Mouse (Mus musculus) heart, embryonic 11.5 days (tissue): Measurements from ENCODE around the gene 1520401A03Rik. TPM values are rescaled to one million over a fixed set of nuclear protein-coding genes. Genes with fewer than 3 reads are reported as not detected.

Experiments
- ATAC-seq: fragments of 200-750 bp; cut with Nextera tagmentation; replicated peaks from 2 replicates; pipeline ENCODE4 v1.8.0; 2017; ENCODE audit warnings: moderate library complexity; ENCODE audit not compliant: insufficient number of reproducible peaks, low FRiP score, low TSS enrichment
- H3K27ac ChIP-seq: fragments of 300-500 bp; sonication (generic); 2 replicates; pipeline ENCODE4 v1.5.1; 2014; ENCODE audit warnings: mild to moderate bottlenecking, low read depth, low read length
- H3K27me3 ChIP-seq: fragments of 300-500 bp; sonication (generic); 2 replicates; pipeline ENCODE4 v1.6.1; 2014; ENCODE audit warnings: mild to moderate bottlenecking, low read length, mixed read lengths; ENCODE audit not compliant: control insufficient read depth, insufficient read depth
- H3K36me3 ChIP-seq: fragments of 300-500 bp; sonication (generic); 2 replicates; pipeline ENCODE4 v1.6.1; 2014; ENCODE audit warnings: mild to moderate bottlenecking, low read length, moderate library complexity, mixed read lengths; ENCODE audit not compliant: control insufficient read depth, insufficient read depth
- H3K4me1 ChIP-seq: fragments of 300-500 bp; sonication (generic); 2 replicates; pipeline ENCODE4 v1.6.1; 2014; ENCODE audit warnings: low read length; ENCODE audit not compliant: control insufficient read depth, insufficient read depth
- H3K4me2 ChIP-seq: fragments of 300-500 bp; sonication (generic); 2 replicates; pipeline ENCODE4 v1.6.1; 2014; ENCODE audit warnings: mild to moderate bottlenecking, moderate library complexity
- H3K4me3 ChIP-seq: fragments of 300-500 bp; sonication (generic); 2 replicates; pipeline ENCODE4 v1.5.1; 2014; ENCODE audit warnings: low read depth, low read length
- H3K9ac ChIP-seq: fragments of 300-500 bp; sonication (generic); 2 replicates; pipeline ENCODE4 v1.6.1; 2014; ENCODE audit warnings: mild to moderate bottlenecking, low read depth, low read length, moderate library complexity
- H3K9me3 ChIP-seq: fragments of 300-500 bp; sonication (generic); replicated peaks from 2 replicates; pipeline ENCODE4 v1.6.1; 2016; ENCODE audit warnings: low read length; ENCODE audit not compliant: control insufficient read depth
- WGBS: fragments of 180-500 bp; shearing (Covaris S2); extraction: QIAGEN DNeasy Blood & Tissue Kit; methylation state at CpG from one replicate; pipeline ENCODE4 v1.1.7; 2014; ENCODE audit not compliant: insufficient replicate concordance; 5-methylcytosine and 5-hydroxymethylcytosine counted together
- polyA plus RNA-seq: library from polyadenylated mRNA; unstranded; fragments of >200 nt; fragmentation: Nextera tagmentation; extraction: Ambion mirVana; gene quantifications from 2 replicates; pipeline ENCODE4 v1.2.1, GENCODE M21; 2014

1520401A03Rik gene
- polyA plus RNA-seq, 1 experiment from 2014 or later = 0.16 TPM

GRCm38 (mm10) chr17:23674271-23674952, 48.2 kb downstream of the 1520401A03Rik start:
- Histone ChIP-seq H3K4me3 (peak overlapping the region; percentile 73), H3K9me3 (no peaks in the 10 kb centered on the region), H3K36me3 (peaks cover 7% of the 10 kb centered on the region), H3K9ac (peak overlapping the region; percentile 86), H3K27ac (peak overlapping the region; percentile 95), H3K4me1 (peaks cover 21% of the 10 kb centered on the region), H3K4me2 (peak overlapping the region; percentile 95), H3K27me3 (peaks cover 12% of the 10 kb centered on the region)
- 22% methylated on average over 9 of the region's 9 CpGs for WGBS
- no peak for ATAC-seq

- Histone ChIP-seq H3K4me1 (peaks cover 21% of the 10 kb centered on the region), H3K27ac (peak within 1 kb of the TSS; percentile 95), H3K36me3 (peaks cover 15% of the 10 kb centered on the region), H3K4me2 (peak within 1 kb of the TSS; percentile 95), H3K4me3 (peak within 1 kb of the TSS; percentile 73), H3K9ac (peak within 1 kb of the TSS; percentile 86), H3K9me3 (no peaks in the 10 kb centered on the region), H3K27me3 (peaks cover 3% of the 10 kb centered on the region)
- peak; percentile 87 for ATAC-seq
- under 1% methylated on average over 45 of the region's 45 CpGs for WGBS
Measured at GRCm38 (mm10) chr17:23673424-23674073, 49.0 kb downstream of the 1520401A03Rik start, which contains the start of the genes Hcfc1r1 and Thoc6. Hcfc1r1 (plus strand) TSS chr17:23673596. Thoc6 (minus strand) TSS chr17:23673882.

- 56% methylated on average over 3 of the region's 3 CpGs for WGBS
- H3K4me1 ChIP-seq = peaks cover 21% of the 10 kb centered on the region
Measured at GRCm38 (mm10) chr17:23672761-23673160, 49.8 kb downstream of the 1520401A03Rik start.

GRCm38 (mm10) chr17:23671519-23671918, 51.1 kb downstream of the 1520401A03Rik start:
- Histone ChIP-seq H3K36me3 (peaks cover 20% of the 10 kb centered on the region), H3K27ac (no peak overlapping the region), H3K9me3 (no peaks in the 10 kb centered on the region), H3K4me1 (peaks cover 21% of the 10 kb centered on the region), H3K4me2 (no peak overlapping the region), H3K27me3 (no peaks in the 10 kb centered on the region), H3K9ac (no peak overlapping the region), H3K4me3 (no peak overlapping the region)
- WGBS = 89% methylated on average over 3 of the region's 3 CpGs
- no peak for ATAC-seq

More at GRCm38 (mm10) chr17:23672761-23673160, 49.8 kb downstream of the 1520401A03Rik start:
- ATAC-seq = no peak
- Histone ChIP-seq H3K9ac (peak overlapping the region; percentile 39; the same call in 1 of the 2 replicates), H3K4me2 (peak overlapping the region; percentile 95), H3K36me3 (peaks cover 16% of the 10 kb centered on the region), H3K27me3 (no peaks in the 10 kb centered on the region), H3K4me3 (peak overlapping the region; percentile 73), H3K9me3 (no peaks in the 10 kb centered on the region), H3K27ac (no peak overlapping the region)

- H3K36me3 ChIP-seq = peaks cover 23% of the 10 kb centered on the region
Measured at GRCm38 (mm10) chr17:23670516-23671074, 52.0 kb downstream of the 1520401A03Rik start.

GRCm38 (mm10) chr17:23665511-23665910, 57.1 kb downstream of the 1520401A03Rik start:
- Histone ChIP-seq H3K9ac (no peak overlapping the region), H3K36me3 (peaks cover 22% of the 10 kb centered on the region), H3K27me3 (peaks cover 27% of the 10 kb centered on the region), H3K4me3 (no peak overlapping the region), H3K4me1 (no peaks in the 10 kb centered on the region), H3K27ac (no peak overlapping the region), H3K9me3 (no peaks in the 10 kb centered on the region), H3K4me2 (no peak overlapping the region)
- no peak for ATAC-seq
- whole genome bisulfite sequencing = 78% methylated on average over 14 of the region's 14 CpGs

More at GRCm38 (mm10) chr17:23670516-23671074, 52.0 kb downstream of the 1520401A03Rik start:
- H3K27me3 ChIP-seq = no peaks in the 10 kb centered on the region
- peaks cover 15% of the 10 kb centered on the region for H3K4me1 ChIP-seq
- no peak for ATAC-seq
- no peak overlapping the region for H3K9ac ChIP-seq
- no peaks in the 10 kb centered on the region for H3K9me3 ChIP-seq
- no peak overlapping the region for H3K4me2 ChIP-seq
- WGBS = 88% methylated on average over 7 of the region's 7 CpGs
- no peak overlapping the region for H3K4me3 ChIP-seq
- H3K27ac ChIP-seq = no peak overlapping the region

GRCm38 (mm10) chr17:23664556-23665021, 58.0 kb downstream of the 1520401A03Rik start:
- no peak overlapping the region for H3K4me2 ChIP-seq
- H3K27ac ChIP-seq = no peak overlapping the region
- peaks cover 17% of the 10 kb centered on the region for H3K36me3 ChIP-seq
- no peaks in the 10 kb centered on the region for H3K9me3 ChIP-seq
- H3K27me3 ChIP-seq = peaks cover 37% of the 10 kb centered on the region
- WGBS = 14% methylated on average over 5 of the region's 5 CpGs
- no peak overlapping the region for H3K4me3 ChIP-seq
- no peak for ATAC-seq
- no peaks in the 10 kb centered on the region for H3K4me1 ChIP-seq
- H3K9ac ChIP-seq = no peak overlapping the region

GRCm38 (mm10) chr17:23661526-23661925, 61.1 kb downstream of the 1520401A03Rik start:
- Histone ChIP-seq H3K27ac (no peak overlapping the region), H3K27me3 (peaks cover 44% of the 10 kb centered on the region), H3K4me1 (no peaks in the 10 kb centered on the region), H3K36me3 (0 out of 2 replicates have a peak, but pooled peaks cover 3% of the 10 kb centered on the region), H3K9ac (no peak overlapping the region), H3K4me3 (no peak overlapping the region), H3K9me3 (no peaks in the 10 kb centered on the region), H3K4me2 (no peak overlapping the region)
- ATAC-seq = no peak
- WGBS = 2% methylated on average over 9 of the region's 9 CpGs
